Mouse (Mus musculus): ENCODE results near the gene Cx3cl1.

Gene Cx3cl1

DNA sequence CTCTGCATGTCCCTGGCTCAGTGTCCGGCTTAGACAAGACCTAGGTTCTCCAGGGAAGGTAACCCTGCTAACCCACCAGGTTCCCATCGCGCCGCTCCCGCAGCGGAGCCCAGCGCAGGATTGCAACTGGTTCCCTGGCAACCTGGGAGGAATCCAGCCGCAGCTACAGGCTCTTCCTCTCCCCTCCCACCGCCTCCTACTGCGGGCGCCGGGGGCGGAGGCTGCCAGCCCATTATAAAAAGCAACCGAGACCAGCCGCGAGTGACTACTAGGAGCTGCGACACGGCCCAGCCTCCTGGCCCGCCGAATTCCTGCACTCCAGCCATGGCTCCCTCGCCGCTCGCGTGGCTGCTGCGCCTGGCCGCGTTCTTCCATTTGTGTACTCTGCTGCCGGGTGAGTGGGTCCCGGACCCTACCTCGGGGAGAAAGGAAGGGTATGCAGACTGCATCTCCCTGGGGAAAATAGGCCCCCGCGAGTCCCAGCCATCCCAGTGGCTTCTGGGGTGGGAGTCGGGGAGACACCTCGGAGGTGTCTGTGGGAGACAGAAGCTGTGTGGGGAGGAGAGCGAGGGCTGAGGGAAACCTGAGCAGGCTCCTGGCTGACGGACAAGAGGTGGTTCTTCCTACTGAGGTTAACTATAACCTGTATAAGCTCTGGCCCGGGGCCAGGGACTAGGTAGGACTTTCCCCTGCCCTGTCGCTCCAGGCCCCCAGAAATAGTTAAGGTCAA lies at the start of gene Cx3cl1:
Gene Cx3cl1, plus strand, starts transcription at position 69 of the 730 bp plus-strand sequence.
- DNase-seq (ENCODE audit: low spot score), result no peak

DNA sequence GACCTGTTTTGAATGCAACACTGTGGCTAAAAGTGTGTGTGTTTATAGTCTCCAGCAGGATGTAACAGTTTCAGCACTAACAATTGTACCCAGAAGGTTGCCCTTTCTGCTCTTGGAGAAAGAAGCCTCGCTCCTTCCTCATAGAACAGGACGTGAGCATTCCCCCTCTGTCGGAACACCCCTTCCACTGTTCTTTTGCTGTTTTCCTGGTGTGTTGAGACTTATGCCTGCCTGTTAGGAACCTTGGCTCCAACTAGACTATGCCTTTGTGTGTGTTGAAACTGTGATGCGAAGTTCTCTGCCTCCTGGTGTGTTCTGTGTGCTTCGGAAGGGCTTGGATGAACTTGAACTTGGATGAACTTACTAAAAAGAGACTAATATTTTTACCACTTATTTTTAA lies 45.8 kb upstream of the Cx3cl1 start:
- DNase-seq (ENCODE audit: low spot score), result no peak

DNA sequence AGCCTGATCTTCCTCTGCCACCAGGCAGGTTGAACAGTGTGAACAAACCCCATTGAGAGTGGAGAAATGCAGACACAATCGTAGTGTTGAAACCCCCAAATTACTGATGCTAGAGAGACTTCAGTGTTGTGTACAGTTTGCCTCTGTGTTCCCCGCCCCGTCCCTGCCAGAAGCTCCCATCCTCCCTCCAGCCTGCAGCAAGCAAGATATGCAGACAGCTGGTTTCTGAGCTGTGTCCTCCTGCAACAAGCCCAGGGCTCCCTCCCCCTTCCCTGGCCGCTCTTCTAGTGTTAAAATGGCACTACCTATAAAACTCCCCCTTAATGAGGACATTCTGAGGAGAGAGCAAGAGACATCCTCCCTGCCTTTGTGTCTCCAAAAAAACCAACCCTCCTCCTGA lies 42.5 kb upstream of the Cx3cl1 start:
- no peak for DNase-seq (ENCODE audit: low spot score)

DNA sequence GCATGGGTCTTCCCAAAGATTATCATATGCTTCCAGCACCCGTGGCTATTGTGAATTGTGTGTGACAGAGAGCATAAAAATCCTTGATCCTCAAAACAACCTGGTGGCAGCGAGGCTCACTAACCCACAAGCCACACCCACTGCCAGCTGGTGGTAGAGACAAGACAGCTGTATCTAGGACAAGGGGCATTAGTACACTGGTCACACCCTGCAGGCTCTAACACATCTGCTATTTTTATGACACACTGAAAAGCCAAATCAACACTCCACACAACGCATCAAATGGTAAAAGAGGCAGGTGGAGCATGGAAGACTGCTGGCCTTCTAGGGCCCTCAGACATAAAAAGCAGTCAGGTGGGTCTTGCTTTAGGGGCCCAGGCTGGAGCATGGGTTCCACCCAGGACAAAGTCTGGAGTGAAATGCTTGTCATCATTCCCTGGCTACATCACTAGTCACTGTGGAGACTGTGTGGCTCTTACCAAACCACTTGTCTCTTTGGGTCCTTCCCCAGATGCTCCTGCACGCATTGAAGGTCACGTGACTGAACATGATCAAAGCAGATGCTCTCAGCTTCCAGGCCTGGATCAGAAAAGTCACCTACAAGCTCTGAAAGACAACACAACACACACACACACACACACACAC lies 37.9 kb upstream of the Cx3cl1 start:
- no peak for DNase-seq (ENCODE audit: low spot score)

DNA sequence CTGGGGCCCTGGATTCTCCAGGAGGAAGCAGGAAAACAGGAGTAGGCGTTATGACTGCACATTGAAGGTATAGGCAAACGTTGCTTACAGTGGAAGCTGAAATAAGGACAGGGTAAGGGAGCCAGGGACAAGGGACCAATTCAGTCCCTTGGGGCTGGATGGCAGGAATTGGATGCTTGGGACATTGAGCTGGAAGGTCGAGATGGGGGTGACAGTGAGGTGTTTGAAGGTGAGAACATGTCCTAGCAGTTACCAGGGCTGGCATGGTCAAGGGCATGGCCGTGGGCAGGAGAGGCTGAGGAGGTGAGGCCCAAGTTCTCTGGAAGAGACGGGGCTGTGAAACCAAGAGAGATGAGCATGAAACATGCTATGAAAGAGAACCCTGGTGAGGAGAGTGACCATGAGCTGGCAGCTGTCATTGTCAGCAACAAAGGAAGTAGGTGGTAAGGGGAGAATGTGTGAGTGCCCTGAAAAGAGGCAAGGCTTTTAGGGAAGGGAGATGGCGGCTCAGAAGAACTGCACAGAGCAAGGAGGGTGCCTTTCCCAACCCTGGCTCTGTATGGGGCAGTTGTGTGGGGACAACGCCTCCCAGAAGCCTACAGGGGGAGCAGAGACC lies 37.0 kb upstream of the Cx3cl1 start:
- DNase-seq (ENCODE audit: low spot score), result no peak

DNA sequence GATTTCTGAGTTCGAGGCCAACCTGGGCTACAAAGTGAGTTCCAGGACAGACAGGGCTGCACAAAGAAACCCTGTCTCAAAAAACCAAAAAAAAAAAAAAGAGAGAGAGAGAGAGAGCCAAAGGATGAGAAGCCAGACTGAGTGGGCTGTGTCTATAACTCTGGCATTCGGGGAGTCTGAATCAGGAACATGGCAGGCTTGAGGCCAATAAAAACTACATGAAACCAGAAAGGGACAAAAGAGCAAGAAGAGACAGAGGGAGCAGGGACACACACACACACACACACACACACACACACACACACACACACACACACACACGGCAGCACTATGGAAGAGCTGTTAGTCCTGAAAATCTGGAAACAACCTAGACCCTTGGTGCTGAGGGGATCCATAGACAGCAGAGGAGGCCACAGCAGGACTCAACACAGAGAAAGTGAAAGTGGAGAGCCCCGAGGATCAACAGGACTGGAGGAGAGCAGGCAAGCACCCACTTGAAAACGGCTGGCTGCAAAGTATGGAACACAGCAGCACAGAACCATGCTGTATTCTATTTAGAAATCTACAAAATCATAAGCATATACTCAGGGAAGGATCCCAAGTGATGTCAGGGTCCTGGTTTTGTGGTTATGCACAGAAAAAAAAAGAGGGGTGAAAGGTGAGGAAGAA lies 36.2 kb upstream of the Cx3cl1 start:
- DNase-seq (ENCODE audit: low spot score), result peak; percentile 14

DNA sequence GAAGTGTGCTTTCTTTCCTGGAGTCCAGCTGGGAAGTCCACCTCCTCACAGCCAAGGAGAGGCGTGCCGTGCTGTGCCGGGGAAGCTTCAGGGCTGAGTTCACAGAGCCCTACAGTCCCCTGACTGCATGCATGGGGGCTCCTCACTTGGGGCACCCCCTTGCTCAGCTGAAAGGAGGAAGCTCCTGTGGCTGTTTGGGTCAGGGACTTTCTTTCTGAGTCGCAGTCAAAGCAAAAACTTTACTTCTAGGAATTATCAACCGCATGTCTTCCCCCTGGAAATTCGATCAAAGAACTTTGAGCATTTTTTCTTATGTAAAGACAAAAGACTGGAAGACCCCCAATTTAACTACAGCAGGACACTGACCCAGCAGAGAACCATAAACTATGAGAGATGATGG lies 32.0 kb upstream of the Cx3cl1 start:
- no peak for DNase-seq (ENCODE audit: low spot score)

DNA sequence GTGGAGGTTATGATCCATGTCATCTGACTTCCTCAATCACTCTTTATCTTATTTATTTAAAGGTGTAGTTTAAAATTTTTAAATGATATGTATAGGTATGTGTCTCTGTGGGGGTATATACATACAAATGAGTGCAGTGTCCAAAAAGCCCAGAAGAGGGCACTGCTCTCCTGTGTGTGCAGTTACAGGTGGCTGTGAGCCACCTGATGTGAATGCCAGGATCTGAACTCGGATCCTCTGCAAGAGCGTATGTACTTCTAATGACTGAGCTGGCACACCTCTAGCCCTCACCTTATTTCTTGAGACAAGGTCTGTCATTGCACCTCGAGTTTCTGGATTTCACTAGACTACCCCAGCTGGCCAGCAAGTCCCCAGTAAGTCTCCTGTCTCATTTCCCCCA lies 31.2 kb upstream of the Cx3cl1 start:
- DNase-seq (ENCODE audit: low spot score), result no peak

DNA sequence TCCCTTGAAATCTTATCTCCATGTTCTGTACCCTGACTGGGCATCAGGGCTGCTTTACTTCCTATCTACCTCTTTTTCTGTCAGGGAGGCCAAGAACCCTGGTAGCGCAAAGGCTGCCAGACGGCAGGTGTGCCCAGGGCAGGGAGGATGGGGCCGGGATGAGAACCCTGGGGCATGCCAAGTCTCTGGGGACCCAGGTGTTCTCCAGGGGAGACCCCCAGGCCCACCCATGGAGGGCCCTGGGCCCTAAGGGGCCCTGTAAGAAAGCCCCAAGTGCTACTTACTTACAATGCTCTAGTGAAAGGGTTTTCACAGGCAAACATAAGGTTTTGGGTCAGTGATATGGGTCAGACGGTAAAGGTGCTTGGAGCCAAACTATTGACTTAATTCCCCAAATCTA lies 30.1 kb upstream of the Cx3cl1 start:
- no peak for DNase-seq (ENCODE audit: low spot score)

DNA sequence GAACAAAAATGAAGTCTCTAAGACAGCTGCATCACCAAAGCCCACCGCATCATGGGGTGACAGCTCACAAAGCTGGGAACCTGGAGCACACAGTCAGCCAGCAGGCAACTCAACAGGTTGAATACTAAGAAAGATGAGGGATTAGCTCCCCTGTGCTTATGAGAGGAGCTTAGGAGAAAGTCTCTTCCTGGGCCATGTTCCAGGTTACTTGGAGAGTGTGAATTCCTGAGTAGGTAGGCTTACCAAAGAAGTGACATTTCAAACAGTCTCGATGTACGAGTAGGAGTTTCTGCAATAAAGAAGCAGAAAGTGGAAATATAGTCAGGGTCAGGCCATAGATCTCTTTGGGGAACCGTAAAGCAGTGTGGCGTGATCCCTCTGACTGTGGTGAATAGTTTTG lies 27.3 kb upstream of the Cx3cl1 start:
- no peak for DNase-seq (ENCODE audit: low spot score)

DNA sequence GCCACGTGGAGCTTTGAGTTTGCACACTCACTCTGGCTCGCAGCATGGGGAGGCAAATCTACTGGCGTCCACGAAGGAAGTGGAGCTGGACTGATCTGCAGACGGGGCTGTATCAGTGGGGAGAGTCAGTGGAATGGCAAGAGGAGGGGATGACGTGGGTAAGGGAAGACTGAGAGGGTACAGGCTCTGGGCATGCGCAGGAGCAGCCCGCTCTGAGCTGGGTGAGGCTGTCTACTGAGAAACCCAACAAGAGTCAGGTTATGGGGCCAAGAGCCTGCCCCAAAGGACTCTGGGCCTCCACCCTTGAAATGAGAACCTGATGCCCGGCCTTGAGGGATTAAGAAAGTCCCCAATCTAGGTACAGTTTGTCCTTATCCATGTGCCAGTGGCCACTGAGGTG lies 26.8 kb upstream of the Cx3cl1 start:
- DNase-seq (ENCODE audit: low spot score), result no peak

DNA sequence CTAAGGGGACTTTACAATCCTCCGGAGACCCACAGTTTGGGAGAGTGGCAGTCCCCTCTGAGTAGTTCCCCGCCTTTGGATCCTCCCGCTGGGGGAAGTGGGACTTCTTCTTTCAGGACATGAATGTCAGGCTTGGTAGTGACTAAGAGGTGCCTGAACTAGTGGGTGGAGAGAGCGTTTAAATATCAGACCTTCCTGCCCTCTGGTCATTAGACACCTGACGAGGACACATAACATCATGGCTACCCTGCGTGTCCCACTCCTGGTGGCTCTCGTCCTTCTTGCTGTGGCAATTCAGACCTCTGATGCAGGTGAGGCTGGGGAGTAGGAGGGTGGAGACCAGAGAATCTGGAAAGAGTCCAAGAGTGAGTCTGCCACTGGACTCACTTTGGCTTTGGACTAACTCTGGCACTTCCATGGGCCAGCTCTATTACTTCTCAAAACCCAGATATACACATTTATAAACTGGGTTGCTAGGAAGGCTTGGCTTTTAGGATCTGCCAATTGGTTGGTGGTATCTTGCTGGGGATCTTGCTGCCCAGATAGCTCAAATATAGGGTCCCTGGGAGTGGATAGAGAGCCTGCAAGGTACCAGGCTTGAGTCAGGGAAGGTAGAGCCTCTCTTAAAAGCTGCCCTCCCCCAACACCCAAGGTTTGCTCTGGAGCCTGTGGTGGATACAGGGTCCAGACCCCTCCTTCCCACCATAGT lies 26.2 kb upstream of the Cx3cl1 start, which contains the start of gene Ccl22:
Gene Ccl22, plus strand, starts transcription at position 115 of the 709 bp plus-strand sequence.
- no peak for DNase-seq (ENCODE audit: low spot score)

DNA sequence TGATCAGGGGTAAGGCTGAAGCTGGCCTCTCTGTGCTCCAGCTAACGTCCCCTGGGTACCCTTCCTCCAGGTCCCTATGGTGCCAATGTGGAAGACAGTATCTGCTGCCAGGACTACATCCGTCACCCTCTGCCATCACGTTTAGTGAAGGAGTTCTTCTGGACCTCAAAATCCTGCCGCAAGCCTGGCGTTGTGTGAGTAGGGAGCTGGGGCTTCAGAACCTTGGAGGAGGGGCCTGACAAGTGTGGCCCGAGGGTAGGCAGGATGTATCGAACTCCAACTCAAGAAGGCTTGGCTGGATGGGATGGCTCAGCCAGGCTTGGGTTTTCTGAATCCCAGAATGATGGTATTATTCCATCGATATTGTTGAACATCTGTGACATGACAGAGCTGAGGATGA lies 25.0 kb upstream of the Cx3cl1 start:
- no peak for DNase-seq (ENCODE audit: low spot score)

DNA sequence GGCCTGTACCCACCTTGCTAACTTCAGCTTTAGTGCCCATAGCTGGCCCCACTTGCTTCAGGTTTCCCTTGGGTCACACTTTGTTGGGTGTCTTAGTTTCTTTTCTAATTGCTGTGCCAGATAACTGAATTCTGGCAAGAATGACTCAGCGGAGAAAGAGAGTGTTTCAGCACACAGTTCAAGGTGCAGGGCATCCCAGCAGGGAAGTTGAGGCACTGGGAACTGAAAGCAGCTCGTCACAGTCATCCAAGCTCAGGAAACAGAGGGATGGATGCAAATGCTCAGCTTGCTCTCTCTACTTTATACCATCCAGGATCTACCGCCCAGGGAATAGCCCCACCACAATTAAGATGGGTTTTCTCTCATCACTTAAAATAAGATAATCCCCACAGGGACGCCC lies 23.4 kb upstream of the Cx3cl1 start:
- no peak for DNase-seq (ENCODE audit: low spot score)

DNA sequence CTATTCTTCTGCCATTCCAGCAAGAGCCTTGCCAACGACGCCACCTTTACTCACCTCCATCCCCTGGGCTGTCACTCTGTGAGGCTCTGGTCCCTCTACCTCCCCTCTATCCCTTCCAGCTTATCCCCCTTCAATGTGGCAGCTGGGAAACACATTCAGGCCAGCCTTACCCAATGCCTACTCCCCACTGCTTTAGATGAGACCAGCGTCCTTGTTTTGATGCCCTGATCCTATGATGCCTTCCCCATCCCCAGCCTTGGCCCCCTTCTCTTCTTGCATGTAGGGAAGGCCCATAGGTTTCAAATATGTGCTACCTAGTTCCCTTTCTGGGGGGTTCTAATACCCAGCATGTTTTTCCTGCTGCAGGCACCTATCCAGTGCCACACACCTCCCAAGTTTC lies 21.9 kb upstream of the Cx3cl1 start:
- DNase-seq (ENCODE audit: low spot score), result no peak

DNA sequence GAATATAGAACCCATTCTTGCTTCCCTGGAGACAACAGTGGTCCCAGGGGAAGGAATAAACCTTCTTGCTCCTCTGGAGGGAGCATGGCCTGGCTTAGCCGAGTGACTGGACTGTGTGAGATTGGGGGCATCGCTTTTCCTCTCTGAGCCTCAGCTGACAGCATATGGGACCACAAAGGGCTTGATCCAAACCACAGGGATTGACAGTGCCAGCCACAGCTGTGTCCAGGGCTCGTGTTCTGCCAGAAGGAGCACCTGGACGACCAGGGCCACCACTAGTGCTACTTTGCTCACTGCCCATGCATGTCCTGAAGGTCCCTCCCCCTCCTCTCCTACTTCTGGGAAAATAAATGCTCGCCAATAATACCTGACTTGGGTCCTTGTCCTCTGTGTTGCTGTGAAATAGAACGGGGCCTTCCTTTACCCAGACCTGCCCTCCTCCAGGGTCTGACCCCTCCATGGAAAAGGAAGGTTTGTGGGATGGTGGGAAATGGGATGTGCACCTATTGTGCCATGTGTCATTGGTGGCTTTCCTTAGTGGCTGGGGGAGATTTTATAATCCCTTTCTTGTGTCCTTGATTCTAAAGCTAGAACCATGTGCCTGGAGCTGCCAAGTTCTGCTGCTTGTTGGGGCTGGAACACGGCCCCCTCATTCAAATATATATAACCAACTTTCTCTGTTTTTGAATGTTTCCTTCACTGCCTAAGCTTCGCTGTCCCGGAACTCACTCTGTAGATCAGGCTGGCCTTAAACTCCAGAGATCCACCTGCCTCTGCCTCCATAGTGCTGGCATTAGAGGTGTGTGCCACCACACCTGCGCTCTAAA lies 20.6 kb upstream of the Cx3cl1 start:
- DNase-seq (ENCODE audit: low spot score), result no peak

DNA sequence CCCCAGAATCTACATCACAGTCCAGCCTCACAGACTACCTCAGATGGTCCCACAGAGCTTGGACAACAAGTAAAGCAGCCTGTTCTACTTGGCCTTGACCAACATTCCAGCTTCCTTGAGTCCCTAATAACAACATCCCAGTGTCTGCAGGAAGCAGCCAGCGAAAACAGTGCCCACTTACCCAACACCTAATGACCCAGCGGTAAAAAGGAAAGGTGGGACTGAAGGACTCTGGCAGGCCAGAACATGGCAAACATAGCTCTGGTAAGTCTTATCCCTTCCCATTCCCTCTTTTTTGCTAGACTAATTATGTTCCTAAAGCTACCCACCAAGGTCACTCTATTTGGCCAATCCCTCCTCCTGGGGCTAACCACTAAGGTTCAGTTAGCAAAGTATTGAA lies 17.8 kb upstream of the Cx3cl1 start:
- no peak for DNase-seq (ENCODE audit: low spot score)

DNA sequence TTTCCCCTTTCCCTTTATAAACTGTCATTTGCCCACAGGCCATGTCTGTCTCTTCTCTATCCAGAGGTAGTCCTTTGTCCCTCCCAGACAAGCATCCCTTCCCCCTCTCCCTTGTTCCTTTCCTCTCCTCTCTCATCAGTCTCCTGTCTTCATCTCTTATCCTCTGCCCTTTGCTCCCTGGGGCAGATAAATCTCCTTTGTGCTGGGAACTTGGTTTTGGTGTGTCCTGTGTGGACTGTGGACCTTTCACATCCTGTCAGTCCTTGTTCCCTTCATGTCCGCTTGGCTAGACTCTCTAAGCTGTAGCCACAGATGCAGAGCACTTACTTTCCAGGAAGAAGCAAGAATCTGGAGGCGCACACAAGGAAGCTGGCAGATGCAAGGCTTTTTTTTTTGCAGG lies 17.3 kb upstream of the Cx3cl1 start:
- DNase-seq (ENCODE audit: low spot score), result no peak

DNA sequence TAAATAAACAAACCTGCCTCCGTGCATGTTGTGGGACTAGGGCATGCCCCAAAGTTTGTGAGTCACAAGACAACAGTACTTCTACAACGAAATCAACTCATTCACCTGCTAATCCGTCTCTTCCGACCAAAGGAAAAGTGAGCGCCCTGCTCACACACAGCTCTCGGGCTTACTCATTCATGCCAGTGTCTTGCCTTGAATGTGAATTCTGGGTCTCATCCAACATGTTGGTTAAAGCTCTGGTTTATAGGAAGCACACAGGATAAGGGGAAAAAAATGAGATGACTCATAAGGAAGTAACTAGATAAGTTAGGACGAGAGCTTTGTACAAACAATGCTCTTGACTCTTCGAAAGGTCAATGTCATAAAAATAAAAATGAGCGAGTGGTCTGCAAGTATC lies 4.8 kb upstream of the Cx3cl1 start:
- no peak for DNase-seq (ENCODE audit: low spot score)

DNA sequence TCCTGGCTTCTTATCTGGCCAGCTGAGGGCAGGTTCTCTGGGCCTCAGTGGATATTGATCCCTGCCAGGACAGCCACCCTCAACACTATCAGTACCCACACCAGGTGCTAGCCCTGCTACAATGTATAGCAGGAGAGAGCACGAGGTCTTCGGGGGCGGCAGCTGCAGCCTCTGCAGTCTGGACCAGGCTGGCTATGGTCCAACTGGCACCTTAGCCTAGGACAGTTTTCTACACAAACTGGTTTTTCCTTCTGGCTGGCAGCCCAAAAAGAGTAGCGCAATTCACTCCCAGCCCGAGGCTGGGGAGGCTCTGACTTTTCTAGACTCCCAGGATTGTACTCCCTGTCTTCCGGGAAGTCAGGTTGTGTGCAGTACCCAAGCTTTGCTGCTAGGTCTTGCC lies 864 bp upstream of the Cx3cl1 start:
- DNase-seq (ENCODE audit: low spot score), result no peak

DNA sequence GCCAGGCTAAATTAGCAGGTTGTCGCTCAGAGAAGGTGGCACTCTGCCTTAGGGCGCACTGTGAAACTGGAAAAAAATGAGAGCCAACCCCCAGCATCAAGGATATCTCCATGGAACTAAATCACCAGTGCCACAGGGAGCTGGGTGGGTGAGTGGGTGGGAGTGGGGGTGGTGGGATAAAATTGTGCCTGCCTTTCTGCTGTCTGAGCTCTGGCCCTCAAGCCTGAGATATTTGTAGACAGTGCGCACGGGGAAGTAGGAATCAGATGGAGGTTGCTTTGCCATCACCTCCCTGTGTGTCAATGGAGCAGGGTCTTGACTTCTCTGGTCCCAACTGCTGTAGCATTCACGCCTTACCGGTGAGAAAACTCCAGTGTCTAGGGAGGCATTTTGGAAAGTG lies 1.2 kb downstream of the Cx3cl1 start:
- DNase-seq (ENCODE audit: low spot score), result no peak

All from T-cell, adult 2 months (primary cell).